Mouse (Mus musculus): ENCODE data around the gene Abhd17c. TPM values are rescaled to one million over a fixed set of nuclear protein-coding genes. Genes with fewer than 3 reads are reported as not detected.

Gene Abhd17c
- polyA plus RNA-seq, 1 experiment, result 29.2 TPM

DNA sequence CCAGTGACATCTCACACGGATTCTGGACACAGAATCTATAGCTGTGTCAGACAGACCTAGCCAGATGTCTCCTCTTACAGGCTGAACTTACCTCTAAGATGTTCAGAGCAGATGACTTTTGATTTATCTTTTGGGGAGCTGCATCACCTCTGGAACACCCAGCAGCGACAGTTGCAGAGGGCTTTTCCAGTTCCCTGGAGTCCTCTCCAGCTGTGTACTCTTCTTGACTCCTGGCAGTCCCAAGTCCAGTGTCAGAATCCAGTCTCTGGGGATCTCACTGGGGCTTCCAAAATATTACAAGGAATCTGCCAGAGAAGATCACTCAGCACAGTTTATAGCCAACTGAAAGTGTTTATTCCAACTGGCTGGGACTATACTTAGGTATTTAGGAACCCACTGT, 12.7 kb upstream of the Abhd17c start:
- TF ChIP-seq POLR2A (IDR thresholded peaks at IDR 0.05; ENCODE audit: borderline replicate concordance, control insufficient read depth, low read depth, low read length) (no peak), CTCF (IDR thresholded peaks at IDR 0.05; ENCODE audit: control insufficient read depth, insufficient read depth, low read length) (no peak)
- WGBS, result 73% methylated on average over 2 of the region's 2 CpGs
- Histone ChIP-seq H3K4me1 (ENCODE audit: control insufficient read depth, insufficient read depth, low read length) (peaks cover 7% of the 10 kb centered on the region), H3K27ac (ENCODE audit: control insufficient read depth, insufficient read depth, low read depth, low read length, poor library complexity) (no peak overlapping the region), H3K4me3 (replicated peaks; ENCODE audit: control insufficient read depth, low read depth, low read length) (no peak overlapping the region)

GRCm38 (mm10) chr7:84163585-84163984, 11.9 kb upstream of the Abhd17c start:
- H3K4me3 ChIP-seq (replicated peaks; ENCODE audit: control insufficient read depth, low read depth, low read length), result no peak overlapping the region
- peaks cover 7% of the 10 kb centered on the region for H3K4me1 ChIP-seq (ENCODE audit: control insufficient read depth, insufficient read depth, low read length)
- TF ChIP-seq CTCF (IDR thresholded peaks at IDR 0.05; ENCODE audit: control insufficient read depth, insufficient read depth, low read length), result no peak
- no peak for TF ChIP-seq POLR2A (IDR thresholded peaks at IDR 0.05; ENCODE audit: borderline replicate concordance, control insufficient read depth, low read depth, low read length)
- peak overlapping the region; percentile 58; the same call in 1 of the 2 replicates for H3K27ac ChIP-seq (ENCODE audit: control insufficient read depth, insufficient read depth, low read depth, low read length, poor library complexity)
- 5% methylated on average over 4 of the region's 4 CpGs for WGBS

- Histone ChIP-seq H3K4me3 (replicated peaks; ENCODE audit: control insufficient read depth, low read depth, low read length) (no peak overlapping the region), H3K4me1 (ENCODE audit: control insufficient read depth, insufficient read depth, low read length) (peaks cover 6% of the 10 kb centered on the region), H3K27ac (ENCODE audit: control insufficient read depth, insufficient read depth, low read depth, low read length, poor library complexity) (no peak overlapping the region)
- 78% methylated on average over 2 of the region's 2 CpGs for WGBS
- TF ChIP-seq POLR2A (IDR thresholded peaks at IDR 0.05; ENCODE audit: borderline replicate concordance, control insufficient read depth, low read depth, low read length) (no peak), CTCF (IDR thresholded peaks at IDR 0.05; ENCODE audit: control insufficient read depth, insufficient read depth, low read length) (no peak)
Observed at GRCm38 (mm10) chr7:84159414-84159813, 7.7 kb upstream of the Abhd17c start.

GRCm38 (mm10) chr7:84153821-84154220, 2.1 kb upstream of the Abhd17c start:
- TF ChIP-seq POLR2A (IDR thresholded peaks at IDR 0.05; ENCODE audit: borderline replicate concordance, control insufficient read depth, low read depth, low read length) (no peak), CTCF (IDR thresholded peaks at IDR 0.05; ENCODE audit: control insufficient read depth, insufficient read depth, low read length) (no peak)
- WGBS, result 92% methylated on average over 4 of the region's 4 CpGs
- Histone ChIP-seq H3K27ac (ENCODE audit: control insufficient read depth, insufficient read depth, low read depth, low read length, poor library complexity) (no peak overlapping the region), H3K4me3 (replicated peaks; ENCODE audit: control insufficient read depth, low read depth, low read length) (no peak overlapping the region), H3K4me1 (ENCODE audit: control insufficient read depth, insufficient read depth, low read length) (peaks cover 1% of the 10 kb centered on the region; the same call in 1 of the 2 replicates)

- TF ChIP-seq CTCF (IDR thresholded peaks at IDR 0.05; ENCODE audit: control insufficient read depth, insufficient read depth, low read length), result no peak
- TF ChIP-seq POLR2A (IDR thresholded peaks at IDR 0.05; ENCODE audit: borderline replicate concordance, control insufficient read depth, low read depth, low read length), result no peak
- Histone ChIP-seq H3K4me3 (replicated peaks; ENCODE audit: control insufficient read depth, low read depth, low read length) (no peak overlapping the region), H3K27ac (ENCODE audit: control insufficient read depth, insufficient read depth, low read depth, low read length, poor library complexity) (no peak overlapping the region), H3K4me1 (ENCODE audit: control insufficient read depth, insufficient read depth, low read length) (peaks cover 1% of the 10 kb centered on the region; the same call in 1 of the 2 replicates)
- WGBS, result 83% methylated on average over 4 of the region's 4 CpGs
Observed at GRCm38 (mm10) chr7:84152821-84153220, 1.1 kb upstream of the Abhd17c start.

DNA sequence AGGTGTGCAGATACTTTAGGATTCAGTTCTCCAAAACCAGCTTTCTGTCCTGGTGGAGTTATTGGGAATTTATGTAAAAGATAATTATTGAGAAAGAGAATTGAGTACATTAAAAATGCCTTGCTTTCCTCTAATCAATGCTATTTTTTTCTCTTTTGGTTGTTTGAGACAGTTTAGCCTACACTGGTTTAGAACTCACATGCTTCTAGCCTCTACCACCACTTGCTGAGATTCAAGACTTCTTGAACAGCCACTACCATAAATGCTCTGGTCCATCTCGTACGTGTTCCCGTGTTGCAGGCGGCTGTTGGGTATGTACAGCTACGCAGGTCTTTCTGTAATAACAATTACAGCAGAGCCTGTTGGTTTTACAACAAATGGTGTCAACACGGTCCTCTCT, 681 bp upstream of the Abhd17c start:
- Histone ChIP-seq H3K27ac (ENCODE audit: control insufficient read depth, insufficient read depth, low read depth, low read length, poor library complexity) (no peak overlapping the region), H3K4me1 (ENCODE audit: control insufficient read depth, insufficient read depth, low read length) (peaks cover 1% of the 10 kb centered on the region; the same call in 1 of the 2 replicates), H3K4me3 (replicated peaks; ENCODE audit: control insufficient read depth, low read depth, low read length) (peak overlapping the region; percentile 31)
- TF ChIP-seq POLR2A (IDR thresholded peaks at IDR 0.05; ENCODE audit: borderline replicate concordance, control insufficient read depth, low read depth, low read length) (no peak), CTCF (IDR thresholded peaks at IDR 0.05; ENCODE audit: control insufficient read depth, insufficient read depth, low read length) (no peak)
- WGBS, result 48% methylated on average over 6 of the region's 6 CpGs

DNA sequence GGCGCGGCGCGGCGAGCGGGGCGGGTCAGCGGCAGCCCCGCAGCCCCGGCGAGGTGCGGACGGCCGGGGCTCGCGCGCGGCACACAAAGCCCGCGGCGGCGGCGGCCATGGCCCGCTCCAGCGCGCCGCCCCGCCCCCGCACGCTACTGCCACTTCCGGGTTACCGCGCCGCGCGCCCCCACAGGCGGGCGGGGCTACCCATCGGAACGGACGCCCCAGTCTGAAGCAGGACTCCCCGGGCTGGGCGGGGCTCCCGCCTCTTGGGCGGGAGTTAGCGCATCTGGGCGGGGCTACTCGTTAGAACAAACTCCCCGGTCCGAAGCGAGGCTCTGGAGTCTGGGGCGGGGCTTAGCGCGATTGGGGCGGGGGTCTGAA, 254 bp upstream of the Abhd17c start:
- TF ChIP-seq POLR2A (IDR thresholded peaks at IDR 0.05; ENCODE audit: borderline replicate concordance, control insufficient read depth, low read depth, low read length) (no peak), CTCF (IDR thresholded peaks at IDR 0.05; ENCODE audit: control insufficient read depth, insufficient read depth, low read length) (no peak)
- Histone ChIP-seq H3K4me1 (ENCODE audit: control insufficient read depth, insufficient read depth, low read length) (peaks cover 1% of the 10 kb centered on the region; the same call in 1 of the 2 replicates), H3K27ac (ENCODE audit: control insufficient read depth, insufficient read depth, low read depth, low read length, poor library complexity) (peak overlapping the region; percentile 72; the same call in 1 of the 2 replicates), H3K4me3 (replicated peaks; ENCODE audit: control insufficient read depth, low read depth, low read length) (peak overlapping the region; percentile 72)
- WGBS, result 2% methylated on average over 55 of the region's 55 CpGs

GRCm38 (mm10) chr7:84150361-84151000, 1.2 kb downstream of the Abhd17c start:
- TF ChIP-seq CTCF (IDR thresholded peaks at IDR 0.05; ENCODE audit: control insufficient read depth, insufficient read depth, low read length), result no peak
- TF ChIP-seq POLR2A (IDR thresholded peaks at IDR 0.05; ENCODE audit: borderline replicate concordance, control insufficient read depth, low read depth, low read length), result no peak
- H3K4me1 ChIP-seq (ENCODE audit: control insufficient read depth, insufficient read depth, low read length), result peaks cover 1% of the 10 kb centered on the region; the same call in 1 of the 2 replicates
- H3K4me3 ChIP-seq (replicated peaks; ENCODE audit: control insufficient read depth, low read depth, low read length), result peak overlapping the region; percentile 72
- no peak overlapping the region; the same call in none of the 2 replicates for H3K27ac ChIP-seq (ENCODE audit: control insufficient read depth, insufficient read depth, low read depth, low read length, poor library complexity)
- WGBS, result 15% methylated on average over 13 of the region's 13 CpGs

Measured in bone marrow, adult 2 months (tissue).